Mouse (Mus musculus) embryonic fibroblast, embryonic 13.5 days (primary cell): ENCODE results near the gene Tuba1b. TPM values are rescaled to one million over a fixed set of nuclear protein-coding genes. Genes with fewer than 3 reads are reported as not detected.
"Not testable (repeated sequence)": the region's sequence is repeated elsewhere in the genome, so short reads cannot be mapped to it uniquely, and the experiment has no call there.

Source experiments
- H3K27ac ChIP-seq: 2 replicates; pipeline ENCODE4 v1.5.1; 2012; ENCODE audit warnings: low read length, control low read depth, inconsistent platforms; ENCODE audit not compliant: insufficient read depth
- H3K4me1 ChIP-seq: 2 replicates; pipeline ENCODE4 v1.6.1; 2011; ENCODE audit warnings: low read length; ENCODE audit not compliant: control insufficient read depth, insufficient read depth
- H3K4me3 ChIP-seq: 2 replicates; pipeline ENCODE4 v1.5.1; 2011; ENCODE audit warnings: mild to moderate bottlenecking, control low read depth, low read length; ENCODE audit not compliant: insufficient read depth
- CTCF ChIP-seq: IDR thresholded peaks from 2 replicates; pipeline ENCODE4 v1.5.1; 2011; ENCODE audit warnings: mild to moderate bottlenecking, control low read depth, low read length, moderate library complexity, borderline replicate concordance; ENCODE audit not compliant: insufficient read depth
- POLR2A ChIP-seq: IDR thresholded peaks from 2 replicates; pipeline ENCODE4 v1.6.1; 2011; ENCODE audit warnings: low read depth, mild to moderate bottlenecking, control low read depth, low read length, moderate library complexity
- polyA plus RNA-seq: library from polyadenylated mRNA; stranded (reverse); fragments of >200 nt; gene quantifications from 2 replicates; pipeline ENCODE4 v1.2.4, GENCODE M21; 2011; ENCODE audit warnings: low read depth; ENCODE audit not compliant: missing spikeins, insufficient read length

The Tuba1b gene
- polyA plus RNA-seq, 1 experiment: 3,138 TPM

DNA sequence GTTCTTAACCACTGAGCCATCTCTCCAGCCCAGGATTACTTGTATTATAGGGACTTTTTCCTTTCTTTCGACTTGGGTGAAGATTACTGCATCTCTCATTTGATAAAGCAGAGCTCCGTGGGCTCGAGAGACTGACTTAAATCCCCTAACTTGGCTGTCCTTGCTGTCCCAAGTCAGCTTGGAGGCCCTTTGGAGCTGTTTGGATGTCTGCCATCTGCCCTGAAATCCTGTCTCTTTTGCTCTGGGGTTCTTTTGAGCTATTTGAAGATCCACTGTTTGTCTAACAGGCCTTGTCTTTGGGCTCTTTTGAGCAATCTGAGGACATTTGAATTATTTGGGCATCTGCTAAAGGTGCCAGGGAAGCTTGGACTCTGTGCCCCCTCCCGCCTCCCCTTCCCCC, 7.7 kb upstream of the Tuba1b start:
- no peak for TF ChIP-seq CTCF
- TF ChIP-seq POLR2A: no peak
- H3K4me3 ChIP-seq: no peak overlapping the region
- no peak overlapping the region for H3K27ac ChIP-seq
- no peaks in the 10 kb centered on the region for H3K4me1 ChIP-seq

DNA sequence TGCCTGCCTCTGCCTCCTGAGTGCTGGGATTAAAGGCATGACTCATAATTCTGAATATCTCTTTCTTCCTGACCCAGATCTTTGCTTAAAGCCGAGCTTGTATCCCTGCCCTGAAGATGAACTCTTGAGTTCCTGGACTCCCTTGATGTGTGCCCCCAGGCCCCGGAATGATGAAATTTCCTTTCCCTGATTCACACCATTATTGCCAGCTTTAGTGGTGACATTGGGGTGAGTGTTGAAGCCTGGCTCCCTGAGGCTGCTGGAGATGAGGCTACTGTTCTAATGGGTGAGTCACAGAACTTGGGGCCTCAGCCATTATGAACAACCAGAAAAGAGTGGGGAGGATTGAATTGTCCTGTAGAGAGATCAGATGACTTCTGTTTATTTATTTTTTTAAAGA, 7.2 kb upstream of the Tuba1b start:
- no peak overlapping the region for H3K27ac ChIP-seq
- TF ChIP-seq CTCF (no peak), POLR2A (no peak)
- H3K4me1 ChIP-seq: no peaks in the 10 kb centered on the region
- no peak overlapping the region for H3K4me3 ChIP-seq

DNA sequence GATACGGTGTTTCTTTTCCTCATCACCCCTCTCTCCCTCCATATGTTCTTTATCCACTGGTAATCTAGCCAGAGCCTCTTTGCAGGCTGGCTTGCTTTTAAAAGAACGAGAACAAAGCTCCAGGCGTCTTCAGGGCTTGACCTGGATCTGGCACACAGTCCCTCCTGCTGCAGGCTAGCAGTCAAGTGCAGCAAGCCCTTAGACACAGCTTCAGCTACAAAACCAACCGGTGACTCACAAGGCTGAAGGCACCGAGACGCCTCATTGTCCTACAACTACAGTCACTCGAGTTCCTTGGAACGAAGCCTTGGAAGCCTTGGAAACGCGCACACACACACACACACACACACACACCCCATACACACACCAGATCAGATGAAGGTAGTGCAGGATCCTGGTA, 6.5 kb upstream of the Tuba1b start:
- H3K4me1 ChIP-seq: no peaks in the 10 kb centered on the region
- no peak overlapping the region for H3K4me3 ChIP-seq
- TF ChIP-seq POLR2A: no peak
- TF ChIP-seq CTCF: no peak
- no peak overlapping the region for H3K27ac ChIP-seq

DNA sequence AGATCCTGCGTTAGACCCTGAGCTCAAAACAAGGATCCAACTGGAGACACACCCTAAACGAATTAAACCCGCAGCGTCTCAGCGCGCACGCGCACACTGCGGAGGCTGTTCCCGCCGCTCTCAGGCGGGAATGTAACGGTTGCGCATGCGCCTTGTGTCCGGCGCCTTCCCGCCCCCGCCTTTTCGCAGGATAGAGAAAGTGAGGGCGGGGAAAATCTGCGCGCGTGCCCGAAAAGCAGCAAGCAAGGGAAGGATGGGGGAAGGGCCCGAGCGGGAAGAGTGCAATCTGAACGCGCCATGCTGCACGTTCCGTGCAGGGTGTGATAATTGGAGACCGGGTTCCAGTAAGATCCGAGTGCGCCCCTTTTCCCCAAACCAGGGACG, 540 bp downstream of the Tuba1b start:
- TF ChIP-seq POLR2A: peak; percentile 36; the same call in 1 of the 2 replicates
- TF ChIP-seq CTCF: no peak
- peak overlapping the region; percentile 98 for H3K4me3 ChIP-seq
- peak overlapping the region; percentile 93 for H3K27ac ChIP-seq
- H3K4me1 ChIP-seq: peaks cover 3% of the 10 kb centered on the region; the same call in 1 of the 2 replicates

- peak overlapping the region; percentile 98 for H3K4me3 ChIP-seq
- not testable (repeated sequence) for H3K4me1 ChIP-seq
- peak; percentile 13; the same call in 1 of the 2 replicates for TF ChIP-seq POLR2A
- H3K27ac ChIP-seq: peak overlapping the region; percentile 72
Observed at GRCm38 (mm10) chr15:98933004-98933671, 1.2 kb downstream of the Tuba1b start.

DNA sequence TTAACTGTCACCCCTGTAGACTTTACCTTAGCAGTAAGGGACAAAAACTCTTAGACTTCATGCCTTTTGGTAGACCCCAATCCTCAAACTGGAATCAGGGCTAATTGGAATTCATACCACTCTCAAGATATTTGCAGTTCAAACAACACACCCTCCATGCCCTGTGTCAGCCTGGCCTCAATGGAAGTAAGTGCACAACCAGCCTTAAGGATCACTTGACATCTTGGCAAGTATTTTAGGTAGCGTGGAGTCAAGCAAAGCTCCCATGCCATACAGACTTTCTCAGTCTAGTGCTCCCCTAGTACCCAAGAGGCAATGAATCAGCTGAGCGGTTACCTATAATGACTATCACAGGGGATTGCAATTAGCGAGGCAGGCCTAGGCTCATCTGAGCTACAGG, 3.4 kb downstream of the Tuba1b start:
- Histone ChIP-seq H3K27ac (no peak overlapping the region), H3K4me1 (peaks cover 3% of the 10 kb centered on the region; the same call in 1 of the 2 replicates), H3K4me3 (peak overlapping the region; percentile 35; the same call in 1 of the 2 replicates)
- TF ChIP-seq CTCF: no peak
- TF ChIP-seq POLR2A: peak; percentile 48

DNA sequence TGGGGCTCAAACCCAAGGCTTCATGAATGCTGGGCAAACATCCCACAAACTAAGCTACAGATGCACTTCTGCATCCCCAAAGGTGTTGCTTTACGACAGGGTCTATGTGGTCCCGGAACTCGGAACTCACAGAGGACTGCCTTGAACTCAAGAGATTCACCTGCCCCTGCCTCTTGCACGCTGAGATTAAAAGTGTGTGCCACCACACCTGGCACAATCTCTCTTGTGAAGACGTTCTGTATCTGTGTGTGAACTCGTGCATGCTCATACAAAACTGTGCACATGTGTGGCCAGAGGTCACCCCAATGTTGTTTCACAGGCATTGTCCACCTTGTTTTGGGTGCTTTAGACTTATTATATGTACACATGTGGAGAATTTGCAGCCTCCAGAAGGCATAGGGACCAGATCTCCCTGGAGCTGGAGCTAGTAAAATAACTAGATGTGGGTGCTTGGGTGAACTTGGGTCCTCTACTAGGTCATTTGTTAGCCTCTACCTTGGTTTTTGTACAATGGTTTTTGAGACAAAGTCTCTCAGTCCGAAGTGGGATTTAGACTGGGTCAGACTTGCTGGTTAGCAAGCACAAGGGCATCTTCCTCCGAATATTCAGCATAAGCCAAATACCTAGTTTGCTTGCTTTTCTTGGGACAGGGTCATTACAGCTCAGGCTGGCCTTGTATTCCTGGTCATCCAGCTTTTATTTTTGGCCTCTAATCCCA, 4.2 kb downstream of the Tuba1b start:
- H3K27ac ChIP-seq: 0 out of 2 replicates have a peak overlapping the region, but pooled peaks have one; percentile 17
- TF ChIP-seq POLR2A (peak; percentile 70), CTCF (no peak)

GRCm38 (mm10) chr15:98928598-98929240, 5.6 kb downstream of the Tuba1b start:
- no peak overlapping the region for H3K27ac ChIP-seq
- TF ChIP-seq CTCF (peak; percentile 52; the same call in 1 of the 2 replicates), POLR2A (no peak)
- peaks cover 3% of the 10 kb centered on the region; the same call in 1 of the 2 replicates for H3K4me1 ChIP-seq
- H3K4me3 ChIP-seq: no peak overlapping the region

More for the DNA sequence above, 4.2 kb downstream of the Tuba1b start:
- no peak overlapping the region for H3K4me3 ChIP-seq
- peaks cover 3% of the 10 kb centered on the region; the same call in 1 of the 2 replicates for H3K4me1 ChIP-seq

DNA sequence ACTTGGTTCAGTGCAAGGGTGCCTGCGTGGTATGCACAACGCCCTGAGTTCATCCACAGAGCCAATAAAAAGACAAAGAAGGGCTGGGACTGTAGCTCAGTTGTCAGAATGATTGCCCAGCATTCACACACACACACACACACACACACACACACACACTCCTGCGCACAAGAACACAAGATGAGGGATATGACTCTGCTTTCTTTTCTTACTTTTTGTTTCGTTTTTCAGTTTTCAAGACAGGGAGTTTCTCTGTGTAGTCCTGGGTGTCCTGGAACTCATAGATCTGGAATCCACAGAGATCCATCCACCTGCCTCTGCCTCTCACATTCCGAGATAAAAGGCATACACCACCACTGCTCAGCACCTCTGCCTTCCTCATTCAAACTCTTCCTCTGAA, 6.8 kb downstream of the Tuba1b start:
- Histone ChIP-seq H3K4me1 (peaks cover 3% of the 10 kb centered on the region; the same call in 1 of the 2 replicates), H3K27ac (no peak overlapping the region), H3K4me3 (no peak overlapping the region)
- TF ChIP-seq CTCF (no peak), POLR2A (no peak)
